8 mouse cellular contexts compared by ENCODE assay signal in genomic region chr11:106659598-106660295, GRCm38 (mm10). TPM values are rescaled to one million over a fixed set of nuclear protein-coding genes. Genes with fewer than 3 reads are reported as not detected.
DNase-seq lines count a peak whose midpoint lies in the region; ATAC-seq and TF ChIP-seq lines count a peak whose summit lies in the region.

No protein-coding gene starts in this region.

- WGBS in hindbrain, postnatal 0 days, result 40% methylated on average over 15 of the region's 15 CpGs
- WGBS in liver, embryonic 16.5 days (ENCODE audit: insufficient replicate concordance), result 24% methylated on average over 15 of the region's 15 CpGs
- WGBS in stomach, postnatal 0 days, result 30% methylated on average over 15 of the region's 15 CpGs

- TF ChIP-seq CTCF in MEL (IDR thresholded peaks at IDR 0.05 in 2 of 3, conservative IDR thresholded peaks at IDR 0.05 in 1 of 3; ENCODE audit: control insufficient read depth in 1 of 3, insufficient read depth in 1 of 3, low read depth in 2 of 3, low read length in 3 of 3, poor library complexity in 1 of 3, severe bottlenecking in 1 of 3), result no peak
- no peak for TF ChIP-seq CTCF in hindbrain, postnatal 0 days (IDR thresholded peaks at IDR 0.05; ENCODE audit: low read depth)
- TF ChIP-seq CTCF in stomach, postnatal 0 days (IDR thresholded peaks at IDR 0.05; ENCODE audit: low read depth), result no peak

- no peak for TF ChIP-seq EP300 in MEL (IDR thresholded peaks at IDR 0.05; ENCODE audit: low read depth in 1 of 2, low read length in 2 of 2)
- TF ChIP-seq EP300 in stomach, postnatal 0 days (optimal IDR thresholded peaks at IDR 0.05), result no peak

- TF ChIP-seq RAD21 in MEL (IDR thresholded peaks at IDR 0.05; ENCODE audit: low read depth, low read length), result no peak

- no peaks in the 10 kb centered on the region for H3K79me2 ChIP-seq in MEL (ENCODE audit: control insufficient read depth, insufficient read depth, low read length, poor library complexity)

- peak overlapping the region; percentile 10; the same call in 1 of the 2 replicates for H3K9ac ChIP-seq in MEL (ENCODE audit: control insufficient read depth, low read depth, low read length, poor library complexity, severe bottlenecking)
- no peak overlapping the region for H3K9ac ChIP-seq in hindbrain, postnatal 0 days (replicated peaks; ENCODE audit: low read length)
- H3K9ac ChIP-seq in liver, embryonic 16.5 days (ENCODE audit: low read depth, low read length), result no peak overlapping the region; the same call in 1 of the 2 replicates
- peak overlapping the region; percentile 41; the same call in 1 of the 2 replicates for H3K9ac ChIP-seq in stomach, postnatal 0 days (ENCODE audit: low read length)

- H3K4me3 ChIP-seq in MEL (ENCODE audit: control insufficient read depth in 1 of 2, insufficient read depth in 1 of 2, low read depth in 2 of 2, low read length in 2 of 2), result peak overlapping the region; percentile 11 to 18
- no peak overlapping the region for H3K4me3 ChIP-seq in hindbrain, postnatal 0 days (ENCODE audit: low read length)
- no peak overlapping the region for H3K4me3 ChIP-seq in liver, embryonic 16.5 days (ENCODE audit: low read depth, low read length)
- H3K4me3 ChIP-seq in stomach, postnatal 0 days (ENCODE audit: low read depth, low read length), result no peak overlapping the region

- TF ChIP-seq POLR2A in MEL (IDR thresholded peaks at IDR 0.05; ENCODE audit: control insufficient read depth in 1 of 2, insufficient read depth in 1 of 2, low read depth in 1 of 2, low read length in 2 of 2, poor library complexity in 1 of 2), result no peak

- no peak overlapping the region for H3K27ac ChIP-seq in MEL (ENCODE audit: control insufficient read depth, low read depth, low read length)
- H3K27ac ChIP-seq in hindbrain, postnatal 0 days, result peak overlapping the region; percentile 71
- peak overlapping the region; percentile 82 for H3K27ac ChIP-seq in liver, embryonic 16.5 days (ENCODE audit: low read length)
- H3K27ac ChIP-seq in stomach, postnatal 0 days (replicated peaks), result peak overlapping the region; percentile 94

- H3K36me3 ChIP-seq in MEL (ENCODE audit: control insufficient read depth in 1 of 2, insufficient read depth in 2 of 2, low read length in 2 of 2), result peaks cover 0 to 13% of the 10 kb centered on the region in 2 experiments; a peak in 2 of 4 replicates
- no peaks in the 10 kb centered on the region for H3K36me3 ChIP-seq in hindbrain, postnatal 0 days (ENCODE audit: insufficient read depth, low read length)
- H3K36me3 ChIP-seq in liver, embryonic 16.5 days (ENCODE audit: control insufficient read depth, insufficient read depth), result no peaks in the 10 kb centered on the region
- H3K36me3 ChIP-seq in stomach, postnatal 0 days (ENCODE audit: control insufficient read depth, insufficient read depth, low read length), result no peaks in the 10 kb centered on the region

- H3K4me2 ChIP-seq in hindbrain, postnatal 0 days (ENCODE audit: low read depth, low read length), result no peak overlapping the region
- no peak overlapping the region for H3K4me2 ChIP-seq in liver, embryonic 16.5 days (ENCODE audit: low read depth, low read length)
- no peak overlapping the region for H3K4me2 ChIP-seq in stomach, postnatal 0 days (replicated peaks; ENCODE audit: low read depth)

- H3K4me1 ChIP-seq in MEL (ENCODE audit: control insufficient read depth in 1 of 2, insufficient read depth in 2 of 2, low read length in 2 of 2), result peaks cover 0 to 23% of the 10 kb centered on the region in 2 experiments; a peak in 2 of 4 replicates
- H3K4me1 ChIP-seq in hindbrain, postnatal 0 days (ENCODE audit: insufficient read depth, low read length), result peaks cover 10% of the 10 kb centered on the region; the same call in 1 of the 2 replicates
- H3K4me1 ChIP-seq in liver, embryonic 16.5 days (ENCODE audit: control insufficient read depth, low read depth, low read length), result peaks cover 8% of the 10 kb centered on the region
- H3K4me1 ChIP-seq in stomach, postnatal 0 days (replicated peaks; ENCODE audit: control insufficient read depth, insufficient read depth), result peaks cover 13% of the 10 kb centered on the region

- ATAC-seq in hindbrain, postnatal 0 days, result no peak
- no peak for ATAC-seq in liver, embryonic 16.5 days (ENCODE audit: low read depth)
- peak; percentile 42; the same call in 1 of the 2 replicates for ATAC-seq in stomach, postnatal 0 days (ENCODE audit: low FRiP score, low TSS enrichment)
- no peak for ATAC-seq in cerebellum, adult (ENCODE audit: insufficient number of reproducible peaks, low FRiP score, low TSS enrichment)

- no peaks in the 10 kb centered on the region for H3K9me3 ChIP-seq in MEL (replicated peaks; ENCODE audit: insufficient read depth, low read length)
- H3K9me3 ChIP-seq in hindbrain, postnatal 0 days (ENCODE audit: low read length), result no peaks in the 10 kb centered on the region
- no peaks in the 10 kb centered on the region for H3K9me3 ChIP-seq in liver, embryonic 16.5 days (replicated peaks; ENCODE audit: control insufficient read depth, low read length)
- H3K9me3 ChIP-seq in stomach, postnatal 0 days (ENCODE audit: control insufficient read depth, low read length), result no peaks in the 10 kb centered on the region

- DNase-seq in 3134 (ENCODE audit: extremely low read depth, insufficient read length, low spot score) (peak; percentile 50), MEL (ENCODE audit: low read depth, low spot score) (peak; percentile 40)
- peak; percentile 39 for DNase-seq in gastrocnemius, postnatal 10 days
- peak; percentile 42 for DNase-seq in hindbrain, postnatal 0 days (ENCODE audit: low spot score)
- peak; percentile 56 for DNase-seq in stomach, postnatal 0 days (ENCODE audit: low spot score)
- DNase-seq in yolk sac, embryonic 10.5 days (ENCODE audit: low spot score), result no peak

- no peaks in the 10 kb centered on the region for H3K27me3 ChIP-seq in MEL (ENCODE audit: control insufficient read depth in 1 of 2, insufficient read depth in 2 of 2, low read length in 2 of 2)
- no peaks in the 10 kb centered on the region for H3K27me3 ChIP-seq in hindbrain, postnatal 0 days (ENCODE audit: insufficient read depth, low read length)
- H3K27me3 ChIP-seq in liver, embryonic 16.5 days (ENCODE audit: control insufficient read depth, insufficient read depth, low read depth, low read length), result no peaks in the 10 kb centered on the region
- H3K27me3 ChIP-seq in stomach, postnatal 0 days (ENCODE audit: control insufficient read depth, insufficient read depth, low read length), result no peaks in the 10 kb centered on the region

TF ChIP-seq in MEL, 35 proteins besides CTCF, POLR2A, EP300 and RAD21:
- TF ChIP-seq ZNF384 (IDR thresholded peaks at IDR 0.05; ENCODE audit: low read depth, low read length) (peak; percentile 68), TCF12 (IDR thresholded peaks at IDR 0.05; ENCODE audit: low read depth, low read length) (no peak)

RNA-seq across cellular contexts. Expression of gene Tex2, which starts 46.5 kb away (rescaled TPM):
- total RNA-seq in MEL (2012; rRNA removed), result 21.9 and 24.8 TPM in 2 replicates
- polyA plus RNA-seq in MEL (2012; ENCODE audit: insufficient read depth in 1 of 2, insufficient read length in 2 of 2, low read depth in 1 of 2, low replicate concordance in 2 of 2, missing spikeins in 1 of 2), result 10 to 100 TPM in 1 of 2 experiments, not detected in 1; 13.7 TPM
- total RNA-seq in gastrocnemius, postnatal 10 days (2021), result 10 to 100 TPM; 22.1 to 24.1 TPM
- total RNA-seq in hindbrain, postnatal 0 days (2014; rRNA removed), result 46.2 and 60.5 TPM in 2 replicates
- 30.0 and 30.8 TPM in 2 replicates for polyA plus RNA-seq in hindbrain, postnatal 0 days (2015; fragmentation: Nextera tagmentation; extraction: Ambion mirVana)
- 10.6 and 12.2 TPM in 2 replicates for polyA plus RNA-seq in liver, embryonic 16.5 days (2015; fragmentation: Nextera tagmentation; extraction: Ambion mirVana)
- 11.6 and 12.1 TPM in 2 replicates for polyA plus RNA-seq in stomach, postnatal 0 days (2015; fragmentation: Nextera tagmentation; extraction: Ambion mirVana)

Comparison
In these comparisons a context has a peak if more than half of its experiments do, and no peak if none do; other contexts are left out.
1. H3K4me3 ChIP-seq: peak in MEL (2 of 2); none in hindbrain, postnatal 0 days (single experiment), liver, embryonic 16.5 days (single experiment) and stomach, postnatal 0 days (single experiment).
2. H3K9ac ChIP-seq: peak in MEL (single experiment) and stomach, postnatal 0 days (single experiment); none in hindbrain, postnatal 0 days (single experiment) and liver, embryonic 16.5 days (single experiment).